Mouse (Mus musculus) bone marrow, adult 2 months (tissue): ENCODE results near the gene Cnksr3.

Experiments used
- CTCF ChIP-seq: fragments of 200-500 bp; IDR thresholded peaks from 2 replicates; pipeline ENCODE4 v1.5.1; 2011; ENCODE audit warnings: low read length, control low read depth; ENCODE audit not compliant: control insufficient read depth, insufficient read depth
- POLR2A ChIP-seq: fragments of 200-500 bp; IDR thresholded peaks from 2 replicates; pipeline ENCODE4 v1.6.1; 2011; ENCODE audit warnings: low read depth, mild to moderate bottlenecking, control low read depth, low read length, borderline replicate concordance; ENCODE audit not compliant: control insufficient read depth

DNA sequence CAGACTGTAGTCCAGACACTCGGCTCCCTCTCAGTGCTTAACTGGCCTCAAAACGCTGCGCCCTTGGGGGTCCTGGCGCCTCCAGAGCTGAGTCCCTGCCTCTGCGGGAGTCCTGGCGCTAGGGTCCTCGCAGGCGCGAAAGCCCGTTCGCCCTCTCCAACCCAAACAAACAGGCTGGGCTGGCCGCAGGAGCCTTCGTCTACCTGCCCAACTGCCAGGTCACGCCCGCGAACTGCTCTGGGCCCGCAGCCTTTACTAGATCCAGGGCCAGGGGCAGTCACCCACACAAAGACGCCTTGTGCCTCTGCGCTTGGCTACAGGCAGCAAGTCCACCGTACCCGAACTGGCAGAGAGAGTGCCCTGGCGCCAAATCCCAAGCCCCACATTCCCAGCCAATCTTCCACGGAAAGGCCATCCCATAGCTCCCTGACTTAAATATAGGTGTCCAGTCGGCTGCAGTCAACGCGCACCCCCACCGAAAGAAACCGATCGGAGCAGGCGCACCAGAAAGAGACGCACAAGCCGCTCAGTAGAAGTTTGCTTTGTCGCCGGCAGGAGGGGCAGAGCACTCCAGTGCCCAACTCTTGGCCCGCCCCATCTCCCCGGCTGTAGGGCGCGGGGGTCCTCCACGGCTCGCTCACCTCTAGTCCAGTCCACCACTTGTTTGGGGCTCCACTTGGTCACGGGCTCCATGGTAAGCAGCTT lies 894 bp downstream of the Cnksr3 start:
- TF ChIP-seq CTCF (peak; percentile 21; the same call in 1 of the 2 replicates), POLR2A (no peak)
